Mouse (Mus musculus) liver, postnatal 0 days (tissue): Measurements from ENCODE around the gene Nup214. TPM values are rescaled to one million over a fixed set of nuclear protein-coding genes. Genes with fewer than 3 reads are reported as not detected.
A peak's percentile ranks its signal among the peaks of the same experiment; 100 is the strongest.

Experiments used
- ATAC-seq: fragments of 200-750 bp; cut with Nextera tagmentation; 2 replicates; pipeline ENCODE4 v1.8.0; 2017; ENCODE audit warnings: mild to moderate bottlenecking, moderate library complexity
- DNase-seq: peaks from one replicate; pipeline ENCODE4 v3.0.0-alpha.2; 2016
- H3K27ac ChIP-seq: fragments of 300-500 bp; sonication (generic); 2 replicates; pipeline ENCODE4 v1.5.1; 2014; ENCODE audit warnings: antibody characterized with exemption, moderate library complexity, mild to moderate bottlenecking, low read depth
- H3K27me3 ChIP-seq: fragments of 300-500 bp; sonication (generic); 2 replicates; pipeline ENCODE4 v1.6.1; 2014; ENCODE audit warnings: low read length, control low read depth, mixed read lengths; ENCODE audit not compliant: insufficient read depth
- H3K36me3 ChIP-seq: fragments of 300-500 bp; sonication (generic); replicated peaks from 2 replicates; pipeline ENCODE4 v1.6.1; 2014; ENCODE audit warnings: mild to moderate bottlenecking, control low read depth, low read length, moderate library complexity, mixed read lengths; ENCODE audit not compliant: insufficient read depth
- H3K4me1 ChIP-seq: fragments of 300-500 bp; sonication (generic); 2 replicates; pipeline ENCODE4 v1.6.1; 2014; ENCODE audit warnings: antibody characterized with exemption, mild to moderate bottlenecking, control low read depth; ENCODE audit not compliant: insufficient read depth
- H3K4me2 ChIP-seq: fragments of 300-500 bp; sonication (generic); 2 replicates; pipeline ENCODE4 v1.6.1; 2014; ENCODE audit warnings: low read depth, mild to moderate bottlenecking, low read length, moderate library complexity, mixed read lengths
- H3K4me3 ChIP-seq: fragments of 300-500 bp; sonication (generic); 2 replicates; pipeline ENCODE4 v1.5.1; 2014; ENCODE audit warnings: low read depth, low read length
- H3K9ac ChIP-seq: fragments of 300-500 bp; sonication (generic); replicated peaks from 2 replicates; pipeline ENCODE4 v1.6.1; 2014; ENCODE audit warnings: mild to moderate bottlenecking, moderate library complexity
- H3K9me3 ChIP-seq: fragments of 300-500 bp; sonication (generic); 2 replicates; pipeline ENCODE4 v1.6.1; 2016; ENCODE audit warnings: mild to moderate bottlenecking, control low read depth, low read length, mixed read lengths
- CTCF ChIP-seq: sonication (generic); IDR thresholded peaks from 2 replicates; pipeline ENCODE4 v1.5.1; 2016; ENCODE audit warnings: antibody characterized with exemption, low read depth
- EP300 ChIP-seq: IDR thresholded peaks from 2 replicates; pipeline ENCODE4 v1.6.1; 2016; ENCODE audit warnings: antibody characterized with exemption, low read depth, mild to moderate bottlenecking
- WGBS: fragments of 180-500 bp; shearing (Covaris S2); extraction: QIAGEN DNeasy Blood & Tissue Kit; methylation state at CpG from one replicate; pipeline ENCODE4 v1.1.7; 2014; ENCODE audit not compliant: insufficient replicate concordance; 5-methylcytosine and 5-hydroxymethylcytosine counted together
- polyA plus RNA-seq: library from polyadenylated mRNA; unstranded; fragments of >200 nt; fragmentation: Nextera tagmentation; extraction: Ambion mirVana; gene quantifications from 2 replicates; pipeline ENCODE4 v1.2.1, GENCODE M21; 2015

The Nup214 gene
- polyA plus RNA-seq, 1 experiment from 2014 or later, result 31.2 TPM

GRCm38 (mm10) chr2:32075368-32075767 lies 101.1 kb downstream of the Nup214 start:
- ATAC-seq, result no peak
- Histone ChIP-seq H3K9ac (no peak overlapping the region), H3K27ac (no peak overlapping the region), H3K4me3 (no peak overlapping the region), H3K4me2 (no peak overlapping the region), H3K9me3 (no peaks in the 10 kb centered on the region), H3K27me3 (no peaks in the 10 kb centered on the region), H3K36me3 (no peaks in the 10 kb centered on the region; the same call in 1 of the 2 replicates), H3K4me1 (peaks cover 22% of the 10 kb centered on the region)
- WGBS, result 68% methylated on average over 7 of the region's 7 CpGs
- no peak for TF ChIP-seq EP300
- no peak for TF ChIP-seq CTCF
- no peak for DNase-seq

GRCm38 (mm10) chr2:32077744-32078143 lies 103.5 kb downstream of the Nup214 start:
- TF ChIP-seq EP300 (no peak), CTCF (no peak)
- no peak overlapping the region for H3K4me3 ChIP-seq
- H3K4me2 ChIP-seq, result peak overlapping the region; percentile 100; the same call in 1 of the 2 replicates
- H3K9ac ChIP-seq, result no peak overlapping the region
- ATAC-seq (no peak), DNase-seq (no peak)
- H3K36me3 ChIP-seq, result no peaks in the 10 kb centered on the region; the same call in 1 of the 2 replicates
- no peaks in the 10 kb centered on the region for H3K9me3 ChIP-seq
- peaks cover 4% of the 10 kb centered on the region; the same call in 1 of the 2 replicates for H3K27me3 ChIP-seq
- WGBS, result 76% methylated on average over 10 of the region's 10 CpGs
- H3K4me1 ChIP-seq, result peaks cover 32% of the 10 kb centered on the region
- H3K27ac ChIP-seq, result peak overlapping the region; percentile 70

- 33% methylated on average over 8 of the region's 8 CpGs for whole genome bisulfite sequencing
- DNase-seq, result peak; percentile 56
- H3K36me3 ChIP-seq, result no peaks in the 10 kb centered on the region; the same call in 1 of the 2 replicates
Measured at GRCm38 (mm10) chr2:32078522-32078921, 104.3 kb downstream of the Nup214 start.

GRCm38 (mm10) chr2:32079191-32079725 lies 105.0 kb downstream of the Nup214 start:
- WGBS, result 85% methylated on average over 14 of the region's 14 CpGs
- Histone ChIP-seq H3K4me2 (peak overlapping the region; percentile 100), H3K36me3 (no peaks in the 10 kb centered on the region; the same call in 1 of the 2 replicates), H3K4me3 (no peak overlapping the region), H3K9ac (no peak overlapping the region), H3K27me3 (peaks cover 13% of the 10 kb centered on the region; the same call in 1 of the 2 replicates), H3K9me3 (no peaks in the 10 kb centered on the region), H3K27ac (peak overlapping the region; percentile 70), H3K4me1 (peaks cover 47% of the 10 kb centered on the region)
- DNase-seq (no peak), ATAC-seq (no peak)
- no peak for TF ChIP-seq CTCF
- no peak for TF ChIP-seq EP300

More at GRCm38 (mm10) chr2:32078522-32078921, 104.3 kb downstream of the Nup214 start:
- Histone ChIP-seq H3K4me3 (peak overlapping the region; percentile 10; the same call in 1 of the 2 replicates), H3K27me3 (peaks cover 6% of the 10 kb centered on the region; the same call in 1 of the 2 replicates), H3K9me3 (no peaks in the 10 kb centered on the region), H3K9ac (no peak overlapping the region), H3K27ac (peak overlapping the region; percentile 70), H3K4me2 (peak overlapping the region; percentile 100), H3K4me1 (peaks cover 40% of the 10 kb centered on the region)
- TF ChIP-seq CTCF (no peak; the same call in 1 of the 2 replicates), EP300 (no peak)
- peak; percentile 15; the same call in 1 of the 2 replicates for ATAC-seq

- DNase-seq (no peak), ATAC-seq (no peak)
- no peaks in the 10 kb centered on the region for H3K9me3 ChIP-seq
- 66% methylated on average over 3 of the region's 3 CpGs for WGBS
- peak overlapping the region; percentile 90 for H3K4me3 ChIP-seq
- H3K9ac ChIP-seq, result no peak overlapping the region
- H3K27ac ChIP-seq, result peak overlapping the region; percentile 55
- H3K4me2 ChIP-seq, result peak overlapping the region; percentile 100
- H3K27me3 ChIP-seq, result peaks cover 16% of the 10 kb centered on the region; the same call in 1 of the 2 replicates
- no peaks in the 10 kb centered on the region; the same call in 1 of the 2 replicates for H3K36me3 ChIP-seq
- peaks cover 51% of the 10 kb centered on the region for H3K4me1 ChIP-seq
- TF ChIP-seq CTCF, result no peak
- no peak for TF ChIP-seq EP300
Measured at GRCm38 (mm10) chr2:32080681-32081080, 106.4 kb downstream of the Nup214 start.

GRCm38 (mm10) chr2:32081296-32081929 lies 107.2 kb downstream of the Nup214 start:
- H3K9me3 ChIP-seq, result no peaks in the 10 kb centered on the region
- H3K4me1 ChIP-seq, result peaks cover 52% of the 10 kb centered on the region
- H3K4me2 ChIP-seq, result peak overlapping the region; percentile 100
- TF ChIP-seq EP300 (0 out of 2 replicates have a peak, but pooled peaks have one; percentile 5), CTCF (peak; percentile 26; the same call in 1 of the 2 replicates)
- peak overlapping the region; percentile 79 for H3K27ac ChIP-seq
- no peak for DNase-seq
- H3K36me3 ChIP-seq, result no peaks in the 10 kb centered on the region; the same call in 1 of the 2 replicates
- H3K9ac ChIP-seq, result peak overlapping the region; percentile 71
- WGBS, result 35% methylated on average over 14 of the region's 14 CpGs
- H3K27me3 ChIP-seq, result peaks cover 16% of the 10 kb centered on the region; the same call in 1 of the 2 replicates
- no peak for ATAC-seq
- H3K4me3 ChIP-seq, result peak overlapping the region; percentile 90
